Mouse (Mus musculus) splenic B cell, adult 2 months (primary cell): ENCODE results near the gene Hemgn.

Experiments
- DNase-seq: peaks from one replicate; pipeline ENCODE4 v3.0.0-alpha.2; 2011; ENCODE audit warnings: low read depth, low spot score
- H3K27me3 ChIP-seq: 2 replicates; pipeline ENCODE4 v1.6.1; 2012; ENCODE audit warnings: mild to moderate bottlenecking, low read length, moderate library complexity, mixed read lengths; ENCODE audit not compliant: control insufficient read depth, poor library complexity, insufficient read depth, severe bottlenecking
- H3K36me3 ChIP-seq: 2 replicates; pipeline ENCODE4 v1.6.1; 2012; ENCODE audit warnings: mild to moderate bottlenecking, low read length, moderate library complexity, mixed read lengths; ENCODE audit not compliant: control insufficient read depth, poor library complexity, insufficient read depth, severe bottlenecking

Gene Hemgn

GRCm38 (mm10) chr4:46445237-46445945, 32.1 kb upstream of the Hemgn start:
- no peak for DNase-seq
- Histone ChIP-seq H3K36me3 (no peaks in the 10 kb centered on the region), H3K27me3 (no peaks in the 10 kb centered on the region)

- Histone ChIP-seq H3K36me3 (no peaks in the 10 kb centered on the region), H3K27me3 (no peaks in the 10 kb centered on the region)
- DNase-seq: no peak
These were observed 29.2 kb upstream of the Hemgn start for GRCm38 (mm10) chr4:46442501-46442900.

DNA sequence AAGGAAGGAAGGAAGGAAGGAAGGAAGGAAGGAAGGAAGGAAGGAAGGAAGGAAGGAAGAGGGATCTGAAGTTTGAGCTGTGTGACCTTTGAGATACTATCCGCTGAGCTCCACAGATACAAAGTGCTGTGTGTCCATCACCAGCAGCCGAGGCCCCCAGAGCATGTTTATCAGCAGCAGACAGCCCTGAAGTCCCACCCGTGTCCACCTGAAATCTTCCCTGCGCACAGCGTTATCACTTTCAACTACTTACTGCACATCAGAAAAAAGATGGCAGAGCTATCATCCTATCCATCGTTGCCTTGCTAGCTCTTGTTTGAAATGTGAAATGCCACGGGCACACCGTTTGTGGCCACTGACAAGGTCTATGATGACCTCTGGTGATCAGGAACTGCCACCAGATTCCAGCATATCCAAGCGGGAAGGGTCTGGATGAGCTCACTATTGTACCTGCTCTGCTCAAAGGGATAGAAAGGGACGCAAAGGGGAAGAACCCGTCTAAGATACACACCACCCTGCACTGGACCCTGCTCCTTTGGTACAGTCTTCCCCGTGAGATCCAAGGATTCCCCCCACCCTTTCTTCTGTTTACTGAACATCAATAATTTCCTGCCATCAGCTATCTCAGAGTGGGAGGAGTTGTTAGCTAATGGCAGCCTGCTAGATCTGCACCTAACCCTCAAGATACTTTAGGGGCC, 19.2 kb upstream of the Hemgn start:
- no peaks in the 10 kb centered on the region for H3K36me3 ChIP-seq
- H3K27me3 ChIP-seq: no peaks in the 10 kb centered on the region
- DNase-seq: no peak

GRCm38 (mm10) chr4:46428903-46429499, 15.7 kb upstream of the Hemgn start:
- no peak for DNase-seq
- no peaks in the 10 kb centered on the region for H3K27me3 ChIP-seq
- H3K36me3 ChIP-seq: no peaks in the 10 kb centered on the region

- Histone ChIP-seq H3K27me3 (no peaks in the 10 kb centered on the region), H3K36me3 (no peaks in the 10 kb centered on the region)
- no peak for DNase-seq
These were observed 9.3 kb upstream of the Hemgn start for GRCm38 (mm10) chr4:46422625-46423024.

DNA sequence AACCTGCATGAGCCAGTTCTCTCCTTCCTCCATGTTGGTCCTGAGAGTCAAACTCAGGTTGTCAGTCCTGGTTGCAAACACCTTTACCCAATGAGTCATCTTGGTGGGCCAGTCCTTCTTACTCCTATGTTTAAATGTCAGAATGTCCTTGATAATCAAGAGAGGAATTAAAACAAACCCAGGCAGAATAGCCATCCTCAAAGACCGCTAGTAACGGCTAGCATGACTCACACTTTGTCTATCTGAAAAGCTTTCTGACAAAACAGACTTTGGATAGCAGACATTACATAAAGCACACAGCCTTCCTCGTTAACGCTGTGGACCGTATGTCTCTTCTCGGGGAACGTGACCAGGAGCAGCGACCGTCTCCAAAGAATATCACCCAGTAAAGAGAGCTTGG, 5.5 kb upstream of the Hemgn start:
- no peaks in the 10 kb centered on the region for H3K27me3 ChIP-seq
- H3K36me3 ChIP-seq: no peaks in the 10 kb centered on the region
- no peak for DNase-seq

DNA sequence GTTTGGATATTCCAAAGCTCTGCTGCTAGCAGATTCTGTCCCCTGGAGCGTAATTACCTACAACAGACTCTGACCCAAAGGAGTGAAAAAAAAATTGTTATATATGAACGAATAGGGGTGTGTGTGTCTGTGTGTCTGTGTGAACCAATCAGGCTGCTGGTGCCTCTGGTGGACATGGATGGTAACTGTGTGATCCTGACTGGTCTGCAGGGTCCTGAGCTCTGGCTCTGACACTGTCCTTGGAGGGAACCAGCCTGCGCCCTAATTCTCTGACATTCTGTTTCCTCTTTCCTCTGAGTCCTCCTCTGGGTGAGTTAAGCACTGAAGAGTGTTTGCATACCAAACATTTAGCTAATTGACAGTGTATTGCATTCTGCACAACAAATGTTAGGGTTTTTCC, 4.2 kb upstream of the Hemgn start:
- no peaks in the 10 kb centered on the region for H3K36me3 ChIP-seq
- DNase-seq: peak; percentile 49
- no peaks in the 10 kb centered on the region for H3K27me3 ChIP-seq

- peak; percentile 24 for DNase-seq
- H3K36me3 ChIP-seq: no peaks in the 10 kb centered on the region
- no peaks in the 10 kb centered on the region for H3K27me3 ChIP-seq
These were observed 1.2 kb downstream of the Hemgn start for GRCm38 (mm10) chr4:46412113-46412512.

GRCm38 (mm10) chr4:46411489-46411888, 1.8 kb downstream of the Hemgn start:
- H3K36me3 ChIP-seq: no peaks in the 10 kb centered on the region
- H3K27me3 ChIP-seq: no peaks in the 10 kb centered on the region
- DNase-seq: peak; percentile 78

- no peak for DNase-seq
- Histone ChIP-seq H3K36me3 (no peaks in the 10 kb centered on the region), H3K27me3 (no peaks in the 10 kb centered on the region)
These were observed 2.6 kb downstream of the Hemgn start for GRCm38 (mm10) chr4:46410677-46411076.

DNA sequence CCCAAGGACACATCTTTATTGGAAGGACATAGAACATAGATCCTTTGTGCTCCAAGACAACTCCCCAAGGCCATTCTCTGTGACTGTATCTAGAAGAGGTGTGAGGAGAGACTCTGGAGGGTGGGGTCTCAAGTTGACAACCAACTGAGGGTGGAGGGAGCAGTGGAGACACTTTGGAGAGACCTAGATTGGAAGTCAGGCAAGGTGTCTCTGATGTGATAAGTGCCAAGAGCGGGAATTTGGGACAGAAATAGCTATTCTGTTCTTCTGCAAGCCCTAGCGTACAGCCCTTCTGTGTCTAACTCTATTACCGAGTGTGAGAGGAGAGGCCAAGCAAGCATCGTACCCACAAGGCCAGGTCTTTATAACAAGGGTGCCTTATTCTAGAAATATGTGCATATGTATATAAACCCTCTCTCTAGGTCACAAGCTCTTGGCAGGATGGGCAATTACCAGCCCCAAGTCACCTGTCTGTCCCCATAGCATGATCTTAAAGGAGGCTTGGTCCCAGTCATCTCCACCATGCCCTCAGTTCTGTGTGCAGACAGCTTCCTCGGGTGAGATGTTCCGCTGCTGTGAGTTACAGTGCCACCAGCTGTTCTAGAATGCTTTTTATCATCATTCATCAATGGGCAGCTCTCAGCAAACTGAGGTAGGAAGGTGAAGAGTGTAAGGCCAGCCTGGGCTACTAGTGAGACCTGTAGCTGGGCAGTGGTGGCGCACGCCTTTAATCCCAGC, 6.2 kb downstream of the Hemgn start:
- Histone ChIP-seq H3K27me3 (no peaks in the 10 kb centered on the region), H3K36me3 (no peaks in the 10 kb centered on the region)
- DNase-seq: no peak

DNA sequence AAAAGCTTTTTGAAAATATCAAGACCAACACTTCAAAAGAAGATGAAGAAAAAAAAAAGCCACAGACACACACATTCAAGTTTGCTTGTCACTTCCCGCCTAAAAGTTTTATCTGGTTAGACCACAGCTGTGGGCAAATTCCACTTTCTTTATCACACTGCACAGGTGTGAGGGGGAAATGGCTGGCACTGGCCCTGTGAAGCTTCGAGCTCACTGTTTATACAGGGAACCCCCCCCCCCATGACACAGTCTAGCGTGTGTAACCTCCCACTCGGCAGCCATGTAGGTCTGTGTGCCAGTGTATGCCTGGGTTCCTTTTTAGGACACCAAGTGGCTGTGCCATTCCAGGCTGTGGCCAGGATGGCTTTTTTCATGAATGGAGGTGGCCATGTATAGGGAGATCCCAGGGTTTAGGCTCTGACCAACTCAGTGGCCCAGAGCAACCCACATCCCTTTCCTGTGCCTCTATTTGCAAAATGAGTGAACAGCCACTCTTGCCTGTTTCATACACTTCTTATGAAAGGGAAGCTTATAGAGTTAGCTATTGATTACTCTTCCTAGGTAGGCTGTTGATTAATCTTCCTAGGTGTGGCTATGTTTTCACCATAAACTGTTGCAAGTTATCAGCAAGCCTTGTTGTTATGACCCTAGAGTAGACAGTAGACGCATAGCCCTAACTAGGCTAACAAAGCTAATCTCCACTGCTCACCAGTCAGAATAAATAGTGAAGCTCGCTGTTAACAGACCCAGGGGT, 9.1 kb downstream of the Hemgn start:
- DNase-seq: peak; percentile 50
- Histone ChIP-seq H3K36me3 (no peaks in the 10 kb centered on the region), H3K27me3 (no peaks in the 10 kb centered on the region)

GRCm38 (mm10) chr4:46398839-46399238, 14.5 kb downstream of the Hemgn start:
- DNase-seq: no peak
- H3K27me3 ChIP-seq: no peaks in the 10 kb centered on the region
- H3K36me3 ChIP-seq: no peaks in the 10 kb centered on the region

DNA sequence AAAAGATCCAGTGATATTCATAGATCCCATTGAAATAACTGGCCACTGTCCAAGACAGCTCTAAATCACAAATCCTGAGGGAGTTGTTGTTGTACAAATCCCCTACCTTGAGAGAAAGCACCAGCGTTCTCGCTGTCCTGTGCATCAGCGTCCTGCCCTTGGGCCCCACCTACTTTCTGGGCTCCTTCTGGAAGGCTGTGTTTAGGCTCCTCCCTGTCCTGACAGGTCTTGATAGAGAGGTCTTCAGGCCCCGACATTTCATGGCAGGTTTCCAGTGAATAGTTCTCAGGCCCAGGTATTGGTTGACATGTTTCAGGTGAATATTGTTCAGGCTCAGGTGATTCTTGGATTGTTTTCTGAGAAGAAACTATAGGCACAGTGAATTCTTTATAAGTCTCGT, 17.6 kb downstream of the Hemgn start:
- H3K27me3 ChIP-seq: no peaks in the 10 kb centered on the region
- H3K36me3 ChIP-seq: no peaks in the 10 kb centered on the region
- no peak for DNase-seq
